ENCODE assay signal across 10 mouse cellular contexts in the genomic region with DNA sequence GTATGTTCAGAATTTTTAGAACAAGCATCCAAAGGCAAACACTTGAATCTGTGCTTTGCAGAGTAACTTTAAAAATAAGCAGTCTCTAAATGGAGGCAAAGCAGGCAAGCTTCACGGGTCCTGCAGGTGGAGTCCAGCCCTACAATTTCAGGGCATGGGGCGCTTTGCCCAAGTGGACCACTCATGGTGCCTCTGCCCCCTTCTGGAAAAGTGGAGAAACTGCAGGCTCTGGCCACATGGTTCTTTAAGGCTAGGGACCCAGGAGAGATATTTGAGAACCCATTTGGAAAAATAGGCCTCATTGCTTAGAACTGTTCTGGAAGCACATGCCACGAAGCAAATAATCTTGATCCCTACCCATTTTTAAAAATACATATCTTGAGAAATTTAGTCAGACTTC. TPM values are rescaled to one million over a fixed set of nuclear protein-coding genes. Genes with fewer than 3 reads are reported as not detected.
DNase-seq lines count a peak whose midpoint lies in the region; ATAC-seq and TF ChIP-seq lines count a peak whose summit lies in the region.
"Had no signal": no experiment of that assay in that cellular context is flagged by ENCODE, and none has a peak within 500 bp of the region (broad histone marks: within the 10 kb centered on the region; RNA-seq: fewer than 3 reads in every experiment).

No protein-coding gene starts in this region.

- no peak for ATAC-seq in kidney, embryonic 15.5 days (replicated peaks; ENCODE audit: low FRiP score)
- peak; percentile 59; the same call in 1 of the 2 replicates for ATAC-seq in frontal cortex, adult (ENCODE audit: low TSS enrichment)
- ATAC-seq in limb, embryonic 14.5 days (ENCODE audit: low FRiP score, low read depth): 0 out of 2 replicates have a peak, but pooled peaks have one; percentile 41

- H3K4me2 ChIP-seq in kidney, embryonic 15.5 days: no peak overlapping the region
- H3K4me2 ChIP-seq in limb, embryonic 14.5 days (replicated peaks; ENCODE audit: low read depth, low read length, severe bottlenecking): no peak overlapping the region
- H3K4me2 ChIP-seq: embryonic facial prominence, embryonic 15.5 days; stomach, embryonic 15.5 days had no signal

- 7% methylated on average over 3 of the region's 3 CpGs for WGBS in kidney, embryonic 15.5 days
- 9% methylated on average over 3 of the region's 3 CpGs for WGBS in kidney, adult 2 months
- 3% methylated on average over 3 of the region's 3 CpGs for WGBS in limb, embryonic 14.5 days

- TF ChIP-seq CTCF in kidney, adult 2 months (conservative IDR thresholded peaks at IDR 0.05; ENCODE audit: insufficient read depth, insufficient read length, low read depth, low read length): peak; percentile 94

- no peak overlapping the region for H3K9ac ChIP-seq in kidney, embryonic 15.5 days
- no peak overlapping the region for H3K9ac ChIP-seq in limb, embryonic 14.5 days (ENCODE audit: low read depth, low read length, severe bottlenecking)
- H3K9ac ChIP-seq: embryonic facial prominence, embryonic 15.5 days; stomach, embryonic 15.5 days had no signal

- H3K36me3 ChIP-seq in kidney, embryonic 15.5 days: no peaks in the 10 kb centered on the region
- H3K36me3 ChIP-seq in kidney, adult 2 months (ENCODE audit: control insufficient read depth, insufficient read depth, low read length): no peaks in the 10 kb centered on the region
- no peaks in the 10 kb centered on the region for H3K36me3 ChIP-seq in limb, embryonic 14.5 days (ENCODE audit: control insufficient read depth, insufficient read depth, low read length)
- H3K36me3 ChIP-seq: embryonic facial prominence, embryonic 15.5 days; stomach, embryonic 15.5 days had no signal

- H3K9me3 ChIP-seq in kidney, embryonic 15.5 days (replicated peaks): no peaks in the 10 kb centered on the region
- H3K9me3 ChIP-seq in limb, embryonic 14.5 days (ENCODE audit: control insufficient read depth, low read length): 0 out of 2 replicates have a peak, but pooled peaks cover 3% of the 10 kb centered on the region
- H3K9me3 ChIP-seq: embryonic facial prominence, embryonic 15.5 days; stomach, embryonic 15.5 days had no signal

- no peak overlapping the region for H3K27ac ChIP-seq in kidney, embryonic 15.5 days
- H3K27ac ChIP-seq in kidney, adult 2 months (ENCODE audit: insufficient read depth, low read depth, low read length): no peak overlapping the region
- no peak overlapping the region for H3K27ac ChIP-seq in limb, embryonic 14.5 days (replicated peaks; ENCODE audit: low read depth, low read length)
- H3K27ac ChIP-seq: embryonic facial prominence, embryonic 15.5 days; stomach, embryonic 15.5 days had no signal

- no peaks in the 10 kb centered on the region for H3K27me3 ChIP-seq in kidney, embryonic 15.5 days
- no peaks in the 10 kb centered on the region for H3K27me3 ChIP-seq in kidney, adult 2 months (replicated peaks; ENCODE audit: control insufficient read depth, insufficient read depth, low read length)
- H3K27me3 ChIP-seq in limb, embryonic 14.5 days (ENCODE audit: control insufficient read depth, insufficient read depth, low read length): no peaks in the 10 kb centered on the region
- H3K27me3 ChIP-seq: embryonic facial prominence, embryonic 15.5 days; stomach, embryonic 15.5 days had no signal

- H3K4me3 ChIP-seq in kidney, embryonic 15.5 days (replicated peaks): no peak overlapping the region
- no peak overlapping the region for H3K4me3 ChIP-seq in kidney, adult 2 months (ENCODE audit: insufficient read depth, low read depth, low read length)
- H3K4me3 ChIP-seq in limb, embryonic 14.5 days (replicated peaks; ENCODE audit: low read length): no peak overlapping the region
- H3K4me3 ChIP-seq: embryonic facial prominence, embryonic 15.5 days; stomach, embryonic 15.5 days had no signal

- H3K4me1 ChIP-seq in kidney, embryonic 15.5 days: no peaks in the 10 kb centered on the region
- H3K4me1 ChIP-seq in kidney, adult 2 months (ENCODE audit: control insufficient read depth, insufficient read depth, low read length): no peaks in the 10 kb centered on the region
- H3K4me1 ChIP-seq in limb, embryonic 14.5 days (ENCODE audit: control insufficient read depth, insufficient read depth, low read length): no peaks in the 10 kb centered on the region
- H3K4me1 ChIP-seq: embryonic facial prominence, embryonic 15.5 days; stomach, embryonic 15.5 days had no signal

- TF ChIP-seq POLR2A in kidney, adult 2 months (IDR thresholded peaks at IDR 0.05; ENCODE audit: low read depth, low read length): no peak
- TF ChIP-seq POLR2A in limb, embryonic 14.5 days (IDR thresholded peaks at IDR 0.05; ENCODE audit: borderline replicate concordance, extremely low read depth, insufficient read depth, insufficient read length): no peak

- peak; percentile 66 for DNase-seq in kidney, adult 11 months
- DNase-seq in c-Kit-positive CD71-negative TER-119-negative erythroid progenitor cells, embryonic 14.5 days (ENCODE audit: low read depth): peak; percentile 68
- peak; percentile 82 for DNase-seq in kidney, adult 2 months
- peak; percentile 84 for DNase-seq in limb, embryonic 14.5 days (ENCODE audit: low spot score)
- DNase-seq in ovary, postnatal 36 days (ENCODE audit: low spot score): peak; percentile 60
- DNase-seq in thymus, postnatal 10 days (ENCODE audit: low spot score in 2 of 2): peak; percentile 56 to 75

RNA-seq across cellular contexts. Expression of a gene that starts 30.5 kb away (rescaled TPM):
- 8.7 and 10.8 TPM in 2 replicates for polyA plus RNA-seq in kidney, embryonic 15.5 days (2015; fragmentation: Nextera tagmentation; extraction: Ambion mirVana)
- polyA plus RNA-seq in kidney, adult 2 months (2012; rRNA removed): 6.7 and 7.4 TPM in 2 replicates
- polyA plus RNA-seq in limb, embryonic 14.5 days (2012; rRNA removed): 14.4 and 18.1 TPM in 2 replicates
- 10.5 and 11.8 TPM in 2 replicates for polyA plus RNA-seq in limb, embryonic 14.5 days (2014; fragmentation: Nextera tagmentation; extraction: Ambion mirVana)

RNA-seq across cellular contexts. Expression of a gene that starts 35.8 kb away (rescaled TPM):
- 25.4 and 26.7 TPM in 2 replicates for polyA plus RNA-seq in kidney, embryonic 15.5 days (2015; fragmentation: Nextera tagmentation; extraction: Ambion mirVana)
- 31.0 and 50.5 TPM in 2 replicates for polyA plus RNA-seq in kidney, adult 2 months (2012; rRNA removed)
- 8.5 and 11.0 TPM in 2 replicates for polyA plus RNA-seq in limb, embryonic 14.5 days (2012; rRNA removed)
- 13.8 and 15.2 TPM in 2 replicates for polyA plus RNA-seq in limb, embryonic 14.5 days (2014; fragmentation: Nextera tagmentation; extraction: Ambion mirVana)
